Mouse (Mus musculus) limb, embryonic 14.5 days (tissue): ENCODE data around the gene Tmem213. TPM values are rescaled to one million over a fixed set of nuclear protein-coding genes. Genes with fewer than 3 reads are reported as not detected.

Experiments
- ATAC-seq: fragments of 200-750 bp; cut with Nextera tagmentation; 2 replicates; pipeline ENCODE4 v1.8.0; 2017; ENCODE audit warnings: low read depth, moderate number of reproducible peaks, moderate TSS enrichment; ENCODE audit not compliant: low FRiP score
- DNase-seq: peaks from one replicate; pipeline ENCODE4 v3.0.0-alpha.2; 2015; ENCODE audit warnings: low spot score
- H3K27ac ChIP-seq: fragments of 300-500 bp; sonication (generic); replicated peaks from 2 replicates; pipeline ENCODE4 v1.5.1; 2014; ENCODE audit warnings: low read depth, mild to moderate bottlenecking, low read length, moderate library complexity, mixed read lengths
- H3K27me3 ChIP-seq: fragments of 300-500 bp; sonication (generic); 2 replicates; pipeline ENCODE4 v1.6.1; 2014; ENCODE audit warnings: low read length, mixed read lengths; ENCODE audit not compliant: control insufficient read depth, insufficient read depth
- H3K36me3 ChIP-seq: fragments of 300-500 bp; sonication (generic); 2 replicates; pipeline ENCODE4 v1.6.1; 2014; ENCODE audit warnings: mild to moderate bottlenecking, low read length, moderate library complexity, mixed read lengths; ENCODE audit not compliant: control insufficient read depth, insufficient read depth
- H3K4me1 ChIP-seq: fragments of 300-500 bp; sonication (generic); 2 replicates; pipeline ENCODE4 v1.6.1; 2014; ENCODE audit warnings: antibody characterized with exemption, low read length, mixed read lengths; ENCODE audit not compliant: control insufficient read depth, insufficient read depth
- H3K4me2 ChIP-seq: fragments of 300-500 bp; sonication (generic); replicated peaks from 2 replicates; pipeline ENCODE4 v1.6.1; 2014; ENCODE audit warnings: low read depth, mild to moderate bottlenecking, low read length, moderate library complexity; ENCODE audit not compliant: severe bottlenecking
- H3K4me3 ChIP-seq: fragments of 300-500 bp; sonication (generic); replicated peaks from 2 replicates; pipeline ENCODE4 v1.5.1; 2014; ENCODE audit warnings: low read length
- H3K9ac ChIP-seq: fragments of 300-500 bp; sonication (generic); 2 replicates; pipeline ENCODE4 v1.6.1; 2014; ENCODE audit warnings: mild to moderate bottlenecking, low read depth, low read length, moderate library complexity; ENCODE audit not compliant: severe bottlenecking
- H3K9me3 ChIP-seq: fragments of 300-500 bp; sonication (generic); 2 replicates; pipeline ENCODE4 v1.6.1; 2016; ENCODE audit warnings: low read length; ENCODE audit not compliant: control insufficient read depth
- POLR2A ChIP-seq: fragments of 200-500 bp; IDR thresholded peaks from 2 replicates; pipeline ENCODE4 v1.8.0; 2012; ENCODE audit warnings: inconsistent platforms, mild to moderate bottlenecking, moderate library complexity, borderline replicate concordance; ENCODE audit not compliant: insufficient read depth, insufficient read length; ENCODE audit errors: extremely low read depth
- WGBS: fragments of 180-500 bp; shearing (Covaris S2); extraction: QIAGEN DNeasy Blood & Tissue Kit; methylation state at CpG from one replicate; pipeline ENCODE4 v1.1.7; 2014; 5-methylcytosine and 5-hydroxymethylcytosine counted together
- polyA plus RNA-seq, 2 experiments: library from polyadenylated mRNA; depleted of rRNA in 1 of 2; stranded (reverse) in 1 of 2; unstranded in 1 of 2; fragments of >200 nt; fragmentation: Nextera tagmentation in 1 of 2; extraction: Ambion mirVana in 1 of 2; gene quantifications; 2 replicates each; pipeline versions ENCODE4 v1.2.1 to v1.2.3; 2012 to 2014

Gene Tmem213
- polyA plus RNA-seq, 2 experiments = 0.70 to 1.1 TPM

GRCm38 (mm10) chr6:38083204-38083603, 25.9 kb upstream of the Tmem213 start:
- no peaks in the 10 kb centered on the region for H3K27me3 ChIP-seq
- no peak for TF ChIP-seq POLR2A
- ATAC-seq (no peak), DNase-seq (no peak)
- 30% methylated on average over 4 of the region's 4 CpGs for WGBS
- H3K4me1 ChIP-seq = peaks cover 13% of the 10 kb centered on the region
- no peak overlapping the region for H3K4me2 ChIP-seq
- H3K9me3 ChIP-seq = no peaks in the 10 kb centered on the region
- H3K4me3 ChIP-seq = no peak overlapping the region
- H3K9ac ChIP-seq = no peak overlapping the region
- H3K27ac ChIP-seq = no peak overlapping the region
- no peaks in the 10 kb centered on the region for H3K36me3 ChIP-seq

GRCm38 (mm10) chr6:38087242-38088026, 21.6 kb upstream of the Tmem213 start:
- DNase-seq (no peak), ATAC-seq (no peak)
- Histone ChIP-seq H3K27ac (no peak overlapping the region), H3K9me3 (no peaks in the 10 kb centered on the region), H3K4me2 (no peak overlapping the region), H3K36me3 (no peaks in the 10 kb centered on the region), H3K27me3 (no peaks in the 10 kb centered on the region), H3K4me3 (no peak overlapping the region), H3K9ac (no peak overlapping the region), H3K4me1 (peaks cover 1% of the 10 kb centered on the region)
- WGBS = 71% methylated on average over 9 of the region's 9 CpGs
- no peak for TF ChIP-seq POLR2A

GRCm38 (mm10) chr6:38092539-38092938, 16.5 kb upstream of the Tmem213 start:
- Histone ChIP-seq H3K4me1 (no peaks in the 10 kb centered on the region), H3K27ac (no peak overlapping the region), H3K9ac (no peak overlapping the region), H3K36me3 (no peaks in the 10 kb centered on the region), H3K27me3 (no peaks in the 10 kb centered on the region), H3K9me3 (no peaks in the 10 kb centered on the region), H3K4me3 (no peak overlapping the region), H3K4me2 (no peak overlapping the region)
- no peak for TF ChIP-seq POLR2A
- WGBS = 93% methylated on average over 8 of the region's 8 CpGs
- ATAC-seq = no peak
- DNase-seq = no peak

- no peak for TF ChIP-seq POLR2A
- no peak overlapping the region for H3K27ac ChIP-seq
- DNase-seq (no peak), ATAC-seq (no peak)
- H3K9ac ChIP-seq = no peak overlapping the region
- H3K36me3 ChIP-seq = no peaks in the 10 kb centered on the region
- no peaks in the 10 kb centered on the region for H3K27me3 ChIP-seq
- H3K9me3 ChIP-seq = no peaks in the 10 kb centered on the region
- WGBS = 89% methylated on average over 10 of the region's 10 CpGs
- H3K4me1 ChIP-seq = no peaks in the 10 kb centered on the region
- H3K4me3 ChIP-seq = no peak overlapping the region
- no peak overlapping the region for H3K4me2 ChIP-seq
These were observed 14.4 kb upstream of the Tmem213 start for GRCm38 (mm10) chr6:38094701-38095100.

GRCm38 (mm10) chr6:38096961-38097370, 12.1 kb upstream of the Tmem213 start:
- H3K4me1 ChIP-seq = no peaks in the 10 kb centered on the region
- 60% methylated on average over 5 of the region's 5 CpGs for WGBS
- no peaks in the 10 kb centered on the region for H3K36me3 ChIP-seq
- ATAC-seq (no peak), DNase-seq (peak; percentile 11)
- H3K9me3 ChIP-seq = no peaks in the 10 kb centered on the region
- H3K27ac ChIP-seq = 0 out of 2 replicates have a peak overlapping the region, but pooled peaks have one; percentile 40
- no peak for TF ChIP-seq POLR2A
- no peak overlapping the region for H3K4me2 ChIP-seq
- H3K4me3 ChIP-seq = no peak overlapping the region
- H3K27me3 ChIP-seq = no peaks in the 10 kb centered on the region
- no peak overlapping the region for H3K9ac ChIP-seq
